Mouse (Mus musculus): ENCODE results near the gene Spata21.

Spata21 gene

DNA sequence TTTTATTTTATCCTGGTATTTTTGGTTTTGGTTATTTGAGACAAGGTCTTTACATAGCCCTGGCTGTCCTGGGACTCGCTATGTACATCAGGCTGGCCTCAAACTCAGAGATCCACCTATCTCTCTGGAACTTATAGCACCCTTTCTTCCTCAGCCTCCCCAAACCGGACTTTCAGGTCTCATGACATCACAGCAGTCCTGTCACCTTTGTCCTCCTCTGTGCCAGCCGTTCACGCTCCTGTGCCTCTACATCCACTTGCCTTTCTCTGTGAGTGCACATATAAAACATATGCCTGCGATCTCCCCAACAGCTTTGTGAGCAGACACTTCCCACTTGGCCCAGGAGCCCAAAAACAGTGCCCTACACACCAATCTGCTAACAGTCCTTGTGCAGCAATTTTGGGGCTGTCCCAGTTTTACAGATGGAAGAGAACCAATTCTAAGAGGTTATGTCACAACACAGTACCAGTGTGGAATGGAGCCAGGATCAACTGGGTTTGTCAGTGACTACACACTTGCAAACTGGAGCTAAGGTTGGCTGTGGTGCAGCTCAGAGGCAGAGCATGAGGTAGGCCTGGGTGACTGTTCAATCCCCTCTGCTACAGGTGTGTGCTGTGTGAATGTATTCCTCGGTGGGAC is 42.7 kb downstream of the Spata21 start:
- 45% methylated on average over 6 of the region's 6 CpGs for WGBS

DNA sequence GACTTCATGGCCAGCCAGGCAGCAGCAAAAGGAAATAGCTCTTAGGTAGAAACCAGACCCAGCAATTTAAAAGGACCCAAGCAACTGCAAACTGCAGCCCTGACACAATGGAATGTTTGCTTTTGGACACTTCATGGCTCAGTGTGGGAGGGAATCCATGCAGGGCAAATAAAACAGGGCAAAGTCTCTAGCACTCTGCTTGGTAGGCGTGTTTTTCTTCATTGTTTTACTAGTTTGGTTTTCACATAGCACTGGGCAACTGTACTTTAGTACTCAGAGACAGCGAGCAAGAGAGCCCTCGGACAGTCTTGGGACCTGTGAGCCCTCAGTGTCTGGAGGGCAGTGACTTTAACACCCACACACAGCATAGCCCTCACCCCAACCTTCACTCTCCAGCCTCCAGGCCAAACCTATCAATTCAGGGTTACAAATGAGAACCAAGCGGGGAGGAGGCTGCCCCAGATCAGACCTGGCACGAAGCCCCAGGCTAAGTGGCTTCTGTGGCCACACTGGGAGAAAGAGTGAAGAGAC is 43.5 kb downstream of the Spata21 start:
- WGBS, result 53% methylated on average over 5 of the region's 5 CpGs

GRCm38 (mm10) chr4:141132191-141132590 is 44.1 kb downstream of the Spata21 start:
- 65% methylated on average over 8 of the region's 8 CpGs for WGBS

DNA sequence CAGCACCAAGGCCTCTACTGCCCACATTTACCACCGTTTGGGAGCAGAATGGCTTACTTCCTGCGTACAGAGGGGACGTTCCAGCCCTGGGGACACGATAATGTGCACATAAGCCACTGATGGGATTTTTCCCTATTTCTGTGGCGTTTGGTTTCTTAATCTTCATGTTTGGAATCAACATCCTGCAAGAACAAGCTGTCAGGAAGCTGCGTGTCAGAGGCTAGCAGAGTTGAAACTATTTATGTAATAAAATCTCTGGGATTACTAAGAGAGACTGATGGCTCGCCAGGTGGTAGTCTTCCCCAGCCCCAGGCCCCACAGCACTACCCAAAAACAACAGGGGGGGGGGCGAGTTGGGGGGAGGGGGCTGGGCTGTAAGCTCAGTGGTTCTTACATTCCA is 45.1 kb downstream of the Spata21 start:
- WGBS, result 52% methylated on average over 8 of the region's 8 CpGs

DNA sequence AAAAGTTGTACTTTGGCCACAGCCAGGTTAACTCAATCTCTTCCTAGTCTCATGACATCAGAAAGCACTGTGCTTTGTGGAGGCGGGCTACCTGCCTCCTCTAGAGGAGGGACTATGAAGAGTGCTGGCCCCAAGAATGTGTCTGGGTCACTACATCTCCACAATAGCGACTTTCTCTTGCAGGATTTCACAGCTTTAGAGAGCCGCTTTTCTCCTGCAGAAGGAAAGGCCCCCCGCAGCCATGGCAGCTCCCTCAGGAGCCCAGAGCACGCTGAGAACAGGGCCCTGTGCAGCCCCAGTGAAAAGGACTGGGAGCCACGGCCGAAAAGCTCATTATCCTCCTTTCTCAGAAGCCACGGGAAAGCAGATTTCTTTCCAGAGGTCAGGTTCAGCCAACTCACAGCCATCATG is 45.9 kb downstream of the Spata21 start:
- 38% methylated on average over 8 of the region's 8 CpGs for WGBS

DNA sequence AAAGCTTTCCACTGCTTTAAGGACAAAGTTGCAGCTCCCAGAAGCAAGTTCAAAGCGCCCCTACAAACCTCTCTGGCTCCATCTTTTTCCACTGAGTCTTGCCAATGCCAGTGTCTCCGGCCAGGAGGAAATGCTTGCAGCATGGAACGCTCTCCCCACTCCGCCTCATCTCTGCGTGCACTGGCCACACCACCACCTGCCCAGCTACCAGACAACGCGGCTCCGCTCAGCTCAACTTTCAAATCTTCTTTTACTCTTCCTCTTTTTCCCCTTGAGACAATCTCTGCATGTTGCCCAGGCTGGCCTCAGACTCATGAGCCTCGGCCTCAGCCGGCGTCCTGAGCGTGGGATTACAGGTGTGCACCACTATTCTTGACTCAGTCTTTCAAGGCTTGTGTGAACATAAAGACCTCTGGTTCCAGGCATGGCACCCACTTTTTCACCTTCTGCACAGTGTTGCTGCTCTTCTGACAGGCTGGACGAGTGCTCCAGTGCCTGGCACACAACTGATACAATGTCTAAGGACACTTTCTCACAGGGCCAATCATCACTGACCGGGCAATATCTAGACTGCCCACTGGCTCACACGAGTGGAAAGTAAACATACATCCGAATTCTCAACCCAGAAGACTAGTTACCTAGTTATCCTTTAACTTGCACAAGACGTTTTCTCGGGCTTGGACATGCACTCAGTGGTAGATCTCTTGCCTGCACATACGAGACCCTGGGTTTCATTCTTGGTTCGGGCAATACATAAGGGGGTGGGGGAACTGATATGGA is 46.8 kb downstream of the Spata21 start:
- 53% methylated on average over 20 of the region's 20 CpGs for WGBS

DNA sequence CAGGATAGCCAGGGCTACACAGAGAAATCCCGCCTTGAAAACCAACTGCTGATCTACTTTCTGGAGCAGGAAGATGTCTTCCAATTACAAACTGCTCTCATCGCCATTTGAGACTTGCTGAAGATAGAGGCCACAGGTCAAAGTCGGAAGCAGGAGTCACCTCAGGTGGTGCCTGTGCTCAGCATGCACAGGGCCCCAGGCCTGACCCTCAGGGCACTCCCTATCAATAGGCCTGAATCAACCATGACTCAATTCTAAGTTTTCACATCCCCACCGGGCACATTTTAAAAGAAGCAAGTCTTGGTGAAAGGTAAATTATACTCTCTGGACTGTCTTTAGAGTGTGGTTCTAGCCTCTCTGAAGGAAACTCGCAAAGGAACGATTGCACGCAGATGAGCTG is 48.0 kb downstream of the Spata21 start:
- WGBS, result 86% methylated on average over 7 of the region's 7 CpGs

GRCm38 (mm10) chr4:141137740-141138139 is 49.6 kb downstream of the Spata21 start:
- 42% methylated on average over 3 of the region's 3 CpGs for WGBS

- 3% methylated on average over 29 of the region's 29 CpGs for WGBS
Measured at GRCm38 (mm10) chr4:141138425-141139115, 50.4 kb downstream of the Spata21 start.

- whole genome bisulfite sequencing, result under 1% methylated on average over 61 of the region's 63 CpGs
Measured at GRCm38 (mm10) chr4:141139116-141139970, 51.2 kb downstream of the Spata21 start, which contains the start of gene Szrd1. Gene Szrd1 (minus strand): TSS chr4:141139775.

DNA sequence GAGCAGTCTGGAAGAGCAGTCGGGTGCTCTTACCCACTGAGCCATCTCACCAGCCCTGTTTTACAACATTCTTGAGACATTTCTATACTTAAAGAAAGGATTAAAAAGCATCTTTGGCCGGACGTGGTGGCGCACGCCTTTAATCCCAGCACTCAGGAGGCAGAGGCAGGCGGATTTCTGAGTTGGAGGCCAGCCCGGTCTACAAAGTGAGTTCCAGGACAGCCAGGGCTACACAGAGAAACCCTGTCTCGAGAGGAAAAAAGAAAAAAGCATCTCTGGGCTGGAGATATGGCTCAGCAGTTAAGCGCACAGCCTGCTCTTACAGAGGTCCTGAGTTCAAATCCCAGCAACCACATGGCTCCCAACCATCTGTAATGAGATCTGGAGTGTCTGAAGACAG is 52.2 kb downstream of the Spata21 start:
- WGBS, result 84% methylated on average over 9 of the region's 9 CpGs

DNA sequence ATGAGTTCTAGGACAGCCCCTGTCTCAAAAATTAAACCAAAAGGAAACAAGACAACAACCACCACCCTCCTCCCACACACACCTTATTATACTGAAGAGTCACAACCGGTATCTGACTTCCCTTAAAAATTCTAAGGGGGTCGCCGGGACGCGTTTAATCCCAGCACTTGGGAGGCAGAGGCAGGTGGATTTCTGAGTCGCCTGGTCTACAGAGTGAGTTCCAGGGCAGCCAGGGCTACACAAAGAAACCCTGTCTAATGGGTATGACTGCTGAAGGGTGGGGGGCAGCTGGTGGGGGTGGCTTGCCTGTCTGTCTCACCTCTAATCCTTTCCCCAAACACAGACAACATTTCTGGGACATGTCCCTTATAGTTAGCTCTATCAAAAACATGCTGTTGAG is 52.8 kb downstream of the Spata21 start:
- 92% methylated on average over 6 of the region's 6 CpGs for WGBS

DNA sequence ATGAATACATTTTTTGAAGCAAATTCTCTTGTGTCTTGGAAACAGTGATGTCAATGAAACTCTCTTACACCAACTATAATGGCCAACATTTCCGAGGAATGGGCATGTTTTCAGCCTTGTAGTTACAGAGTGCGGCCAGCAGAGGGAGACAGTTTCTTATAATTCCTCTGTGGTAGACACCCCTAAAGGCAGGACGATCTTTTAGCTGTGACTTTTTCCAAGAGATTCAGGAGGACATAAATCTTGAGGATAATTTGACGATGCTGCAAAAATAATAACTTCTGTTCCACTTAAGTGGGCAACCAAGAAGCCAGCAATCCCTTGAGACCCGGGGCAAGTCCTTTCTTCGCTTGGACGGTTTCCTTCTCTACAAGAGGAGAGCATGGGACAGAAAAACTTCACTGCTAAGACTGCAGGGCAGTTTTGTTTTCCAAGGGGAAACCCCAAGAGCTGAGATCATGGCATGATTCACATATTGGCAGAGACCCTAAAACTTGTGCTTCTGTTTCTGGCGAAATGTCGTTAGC is 54.2 kb downstream of the Spata21 start:
- 15% methylated on average over 9 of the region's 9 CpGs for WGBS

GRCm38 (mm10) chr4:141145124-141145523 is 57.0 kb downstream of the Spata21 start:
- 93% methylated on average over 12 of the region's 16 CpGs for WGBS

DNA sequence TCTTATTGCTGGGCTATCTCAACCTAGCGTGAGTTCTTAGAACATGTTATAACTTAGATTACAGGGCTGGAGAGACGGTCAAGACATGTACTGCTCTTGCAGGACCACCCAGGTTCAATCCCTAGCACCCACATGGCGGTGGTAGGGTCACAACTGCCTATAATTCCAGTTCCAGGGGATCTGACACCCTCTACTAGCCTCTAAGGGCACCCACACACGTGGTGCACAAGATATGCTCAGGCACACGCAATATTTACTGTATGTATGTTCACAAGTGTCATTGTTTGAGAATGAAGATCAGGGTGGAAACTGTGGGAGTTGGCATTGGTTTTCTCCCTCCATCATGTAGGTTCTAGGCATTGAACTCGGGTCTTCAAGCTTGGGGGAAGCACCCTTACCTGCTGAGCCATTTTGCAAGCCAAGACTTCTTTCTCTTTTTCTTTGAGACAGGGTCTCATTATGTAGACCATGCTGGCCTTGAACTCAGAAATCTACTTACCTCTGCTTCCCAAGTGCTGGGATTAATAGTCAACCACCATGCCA is 58.4 kb downstream of the Spata21 start:
- WGBS, result 96% methylated on average over 6 of the region's 6 CpGs

GRCm38 (mm10) chr4:141147112-141148008 is 59.2 kb downstream of the Spata21 start, which contains the start of gene Fbxo42:
Gene Fbxo42 (plus strand): TSS chr4:141147913.
- WGBS, result 6% methylated on average over 58 of the region's 58 CpGs

- under 1% methylated on average over 66 of the region's 66 CpGs for WGBS
Measured at GRCm38 (mm10) chr4:141148009-141148801, 60.1 kb downstream of the Spata21 start.

GRCm38 (mm10) chr4:141149116-141149515 is 61.0 kb downstream of the Spata21 start:
- 7% methylated on average over 7 of the region's 7 CpGs for WGBS

DNA sequence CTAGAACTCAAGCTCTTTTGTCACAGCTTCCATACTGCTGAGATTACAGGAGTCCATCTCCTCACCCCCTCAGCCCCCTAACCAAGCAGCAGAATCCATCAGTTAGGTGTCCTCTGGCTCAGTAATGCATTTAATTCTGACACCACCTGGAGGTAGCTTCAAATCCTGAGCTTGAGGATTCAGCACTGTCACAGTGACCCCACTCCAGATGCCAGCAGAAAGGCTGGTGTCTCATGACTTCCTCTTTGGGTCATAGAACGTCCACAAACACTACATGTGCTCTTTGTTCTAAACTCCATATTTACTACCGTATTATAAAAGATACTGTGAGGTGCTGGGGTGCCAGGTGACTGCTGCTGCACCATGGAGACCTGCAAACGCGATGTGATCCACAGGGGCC is 69.4 kb downstream of the Spata21 start:
- 69% methylated on average over 4 of the region's 4 CpGs for WGBS

Data from cerebral cortex, adult 2 months (tissue).